Mouse (Mus musculus) left cerebral cortex, postnatal 4 days (tissue): Measurements from ENCODE around the gene Arap1. TPM values are rescaled to one million over a fixed set of nuclear protein-coding genes. Genes with fewer than 3 reads are reported as not detected.

Source experiments
- DNase-seq: peaks from one replicate; pipeline ENCODE4 v3.0.0-alpha.2; 2022
- intact Hi-C: fragments of 180-260 bp; cut with DNase I; formaldehyde crosslinking; loops from one replicate; pipeline ENCODE4 v1.15.1; 2025
- total RNA-seq, 2 experiments: library from RNA; stranded (reverse); gene quantifications; 2 replicates each; pipeline ENCODE4 v1.2.3; 2021

Gene Arap1
- 10 to 100 TPM; 21.1 to 21.9 TPM for total RNA-seq

DNA sequence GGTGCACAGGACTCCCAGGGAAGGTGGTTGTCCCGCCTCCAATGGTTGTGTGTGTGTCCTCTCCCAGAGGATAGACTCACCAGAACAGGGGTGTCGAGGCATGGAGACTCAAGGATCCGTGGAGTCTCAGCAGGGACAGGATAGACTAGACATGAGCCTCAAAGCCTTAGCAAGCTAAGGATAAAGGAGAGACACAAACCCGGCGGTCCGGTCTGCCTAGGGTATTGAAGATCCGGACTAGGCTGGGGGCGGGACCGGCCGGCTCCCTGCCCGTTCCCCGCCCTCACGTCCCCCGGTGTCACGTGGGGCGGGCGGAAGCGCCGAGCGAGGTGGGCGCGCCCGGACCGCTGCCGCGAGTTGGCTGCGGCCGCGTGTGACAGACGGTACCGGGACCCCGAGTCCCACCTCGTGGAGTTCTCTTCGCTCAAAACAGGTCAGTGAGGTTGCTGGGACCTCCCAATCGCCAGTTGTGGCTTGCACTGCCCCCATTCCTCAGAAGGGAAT, at the start of gene Arap1:
Arap1 (plus strand) TSS at position 301 of the 504 bp plus-strand sequence.
- DNase-seq: peak; percentile 50
- intact Hi-C loops: no loop called here

GRCm38 (mm10) chr7:101298375-101298774, 49.5 kb upstream of the Arap1 start:
- DNase-seq: no peak
- intact Hi-C loops: no loop called here

- intact Hi-C loops: no loop called here
- no peak for DNase-seq
Measured at GRCm38 (mm10) chr7:101301361-101301880, 46.4 kb upstream of the Arap1 start.

DNA sequence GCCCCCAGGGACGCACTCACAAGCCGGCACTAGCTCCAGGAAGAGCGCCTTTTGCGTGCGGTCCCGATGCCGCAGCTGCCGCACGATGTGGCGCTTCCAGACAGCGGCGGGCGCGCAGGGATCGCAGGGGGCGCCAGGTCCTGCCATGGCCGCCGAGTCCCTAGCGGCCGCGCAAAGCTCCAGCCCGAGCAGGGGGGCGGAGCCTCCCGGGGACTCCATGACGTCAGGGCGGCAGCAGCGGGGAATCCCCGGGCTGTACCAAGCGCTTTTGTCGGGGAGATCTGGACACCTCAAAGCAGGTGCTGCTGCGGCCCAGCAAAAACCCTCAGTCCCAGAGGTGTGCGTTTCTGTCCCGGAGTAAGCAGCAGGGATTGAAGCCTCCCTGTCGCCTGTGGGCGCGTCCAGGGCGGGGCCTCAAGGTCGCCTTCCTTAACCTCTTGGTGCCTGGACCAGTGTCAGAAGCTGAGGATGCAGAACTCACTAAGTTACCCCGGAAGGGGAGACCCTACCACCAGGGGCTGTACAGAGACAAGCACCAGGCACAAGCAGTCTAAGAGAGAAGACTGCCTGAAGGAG, 45.9 kb upstream of the Arap1 start, which contains the start of gene Atg16l2:
Atg16l2 (minus strand) TSS at position 371 of the 576 bp plus-strand sequence.
- intact Hi-C loops: no loop called here
- DNase-seq: peak; percentile 86

GRCm38 (mm10) chr7:101302691-101303090, 45.2 kb upstream of the Arap1 start:
- intact Hi-C loops: no loop called here
- DNase-seq: no peak

GRCm38 (mm10) chr7:101306841-101307240, 41.0 kb upstream of the Arap1 start:
- DNase-seq: no peak
- intact Hi-C loops: no loop called here

DNA sequence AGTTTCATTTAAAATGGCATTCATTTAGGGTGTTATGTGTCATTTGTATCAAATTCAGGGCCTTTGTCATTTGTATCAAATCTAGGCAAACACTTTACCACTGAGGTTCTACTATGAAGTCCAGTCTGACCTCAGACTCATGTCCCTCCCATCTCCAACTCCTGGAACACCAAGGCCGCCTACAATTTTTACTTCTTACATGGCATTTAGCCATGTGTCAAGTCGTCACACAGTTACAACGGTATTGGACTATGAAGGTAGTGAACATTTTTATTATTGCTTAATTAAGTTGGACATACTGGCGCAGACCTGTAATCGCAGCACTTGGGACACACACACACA, 37.9 kb upstream of the Arap1 start:
- intact Hi-C loops: loop anchor here (5.0 kb wide), 1 partner anchor 62 kb away; no protein-coding TSS in a partner anchor
- no peak for DNase-seq

DNA sequence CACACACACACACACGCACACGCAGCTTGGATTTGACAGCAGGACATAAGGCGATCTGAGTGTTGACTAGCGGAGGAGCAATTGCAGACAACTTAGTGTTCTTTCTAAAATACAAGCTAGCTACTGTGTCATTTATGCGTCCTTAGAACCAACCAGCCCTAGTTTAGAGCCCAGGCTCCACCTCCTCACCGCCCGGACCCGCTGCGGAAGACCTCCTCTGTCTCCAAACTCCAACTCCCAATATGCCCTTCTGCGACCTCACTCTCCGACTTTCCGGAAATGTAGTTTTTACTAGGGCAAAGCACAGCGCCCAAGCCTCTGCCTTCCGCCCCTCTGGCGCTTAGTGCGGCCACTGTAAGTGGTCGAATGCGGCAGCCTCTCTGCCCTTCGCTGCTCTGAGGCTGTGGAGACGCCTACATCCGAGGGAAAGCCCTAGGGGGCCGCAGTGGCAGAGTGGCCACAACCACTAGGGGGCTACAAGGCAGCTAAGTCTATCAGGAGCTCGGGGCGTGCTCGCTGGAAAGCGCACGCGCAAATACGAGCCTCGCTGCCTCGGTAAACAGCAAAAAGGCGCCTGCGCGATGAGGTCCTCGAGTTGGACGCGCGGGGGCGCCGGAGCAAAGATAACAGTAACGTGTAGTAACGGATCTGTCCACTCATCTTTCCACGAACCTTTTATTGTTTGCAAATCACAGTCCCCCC, 37.4 kb upstream of the Arap1 start:
- peak; percentile 99 for DNase-seq
- intact Hi-C loops: loop anchor here (5.0 kb wide), 1 partner anchor 62 kb away; no protein-coding TSS in a partner anchor

GRCm38 (mm10) chr7:101311061-101311460, 36.8 kb upstream of the Arap1 start:
- intact Hi-C loops: loop anchor here (5.0 kb wide), 1 partner anchor 61 kb away; no protein-coding TSS in a partner anchor
- DNase-seq: no peak

- intact Hi-C loops: loop anchor here (5.0 kb wide), 1 partner anchor 59 kb away; no protein-coding TSS in a partner anchor
- no peak for DNase-seq
Measured at GRCm38 (mm10) chr7:101313033-101313432, 34.8 kb upstream of the Arap1 start.

- intact Hi-C loops: loop anchor here (5.0 kb wide), 1 partner anchor 58 kb away; no protein-coding TSS in a partner anchor
- DNase-seq: no peak
Measured at GRCm38 (mm10) chr7:101314396-101314795, 33.5 kb upstream of the Arap1 start.

DNA sequence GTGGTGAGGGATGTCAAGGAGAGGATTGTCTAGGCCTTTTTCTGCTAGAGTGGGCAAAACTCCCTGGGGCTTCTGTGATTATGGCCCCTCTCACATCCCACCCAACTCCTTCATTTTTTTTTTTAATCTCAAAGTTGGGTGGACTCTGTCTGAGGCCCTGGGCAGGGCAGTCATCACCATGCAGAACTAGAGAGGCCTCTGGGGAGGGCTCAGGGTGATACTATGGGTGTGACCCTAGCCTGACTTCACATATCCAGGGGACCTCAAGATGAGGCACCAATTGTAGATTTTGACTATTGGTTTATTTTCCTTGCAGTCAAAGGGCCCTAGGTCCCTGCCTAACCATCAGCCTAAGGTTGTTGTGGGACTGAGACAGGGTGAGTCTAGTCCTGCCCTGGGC, 32.2 kb upstream of the Arap1 start:
- no peak for DNase-seq
- intact Hi-C loops: no loop called here

GRCm38 (mm10) chr7:101316591-101317001, 31.3 kb upstream of the Arap1 start:
- DNase-seq: no peak
- intact Hi-C loops: no loop called here

DNA sequence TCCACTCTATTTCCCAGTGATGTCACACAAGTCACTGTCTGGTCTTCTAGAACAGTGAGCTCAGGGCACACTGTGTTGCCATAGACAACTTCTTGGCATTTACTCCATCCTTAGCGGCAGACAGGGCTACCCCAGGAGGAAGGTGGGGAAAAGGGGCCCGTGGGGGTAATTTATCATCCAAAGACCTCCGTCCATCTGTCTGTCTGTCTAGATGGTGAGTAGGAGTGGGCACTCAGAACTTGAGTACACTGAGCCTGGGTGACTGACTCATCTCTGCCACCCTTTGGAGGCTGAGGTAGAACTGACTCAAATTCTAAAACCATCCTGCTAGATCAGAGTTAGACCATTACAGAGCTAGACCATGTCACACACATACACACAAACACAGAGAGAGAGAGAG, 30.9 kb upstream of the Arap1 start, which contains the start of gene Stard10:
Stard10 (plus strand) TSS at position 73 of the 400 bp plus-strand sequence.
- intact Hi-C loops: no loop called here
- no peak for DNase-seq

DNA sequence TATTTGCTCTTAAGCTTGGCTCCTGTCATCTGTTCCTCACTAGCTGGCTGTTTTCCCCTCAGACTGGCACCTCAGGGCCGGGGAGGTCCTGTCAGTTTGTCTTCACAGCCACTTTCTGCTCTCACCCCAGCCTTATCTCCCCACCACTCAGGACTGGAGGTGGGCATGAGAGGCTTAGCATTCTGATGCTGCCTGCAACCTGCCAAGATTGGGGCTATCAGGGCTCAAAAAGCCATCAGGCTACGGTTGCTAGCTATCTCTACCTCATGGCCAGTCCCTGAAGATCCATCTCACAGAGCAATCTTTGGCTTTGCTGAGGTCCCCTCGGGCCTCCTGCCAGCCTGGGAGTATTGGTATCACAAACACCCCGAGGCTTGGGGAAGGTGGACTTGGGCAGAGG, 29.0 kb upstream of the Arap1 start:
- no peak for DNase-seq
- intact Hi-C loops: no loop called here

DNA sequence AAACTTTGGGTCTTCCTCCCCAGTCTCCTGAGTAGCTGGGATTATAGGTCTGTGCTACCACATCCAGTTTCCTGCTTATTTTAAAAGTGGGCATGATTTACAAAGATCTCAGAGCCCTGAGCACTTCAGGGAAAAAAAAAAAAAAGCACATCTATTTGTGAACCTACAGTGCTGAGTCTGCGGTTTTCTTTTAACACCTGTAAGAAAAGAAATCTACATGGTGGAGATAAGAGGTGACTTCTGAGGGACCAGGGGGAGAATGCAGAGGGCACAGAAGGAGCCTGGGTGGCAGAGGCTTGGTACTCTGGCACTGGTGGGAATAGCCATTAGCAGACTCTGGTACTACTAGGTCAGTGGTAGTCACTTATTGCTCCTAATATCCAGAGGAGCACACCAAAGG, 28.1 kb upstream of the Arap1 start:
- no peak for DNase-seq
- intact Hi-C loops: no loop called here

DNA sequence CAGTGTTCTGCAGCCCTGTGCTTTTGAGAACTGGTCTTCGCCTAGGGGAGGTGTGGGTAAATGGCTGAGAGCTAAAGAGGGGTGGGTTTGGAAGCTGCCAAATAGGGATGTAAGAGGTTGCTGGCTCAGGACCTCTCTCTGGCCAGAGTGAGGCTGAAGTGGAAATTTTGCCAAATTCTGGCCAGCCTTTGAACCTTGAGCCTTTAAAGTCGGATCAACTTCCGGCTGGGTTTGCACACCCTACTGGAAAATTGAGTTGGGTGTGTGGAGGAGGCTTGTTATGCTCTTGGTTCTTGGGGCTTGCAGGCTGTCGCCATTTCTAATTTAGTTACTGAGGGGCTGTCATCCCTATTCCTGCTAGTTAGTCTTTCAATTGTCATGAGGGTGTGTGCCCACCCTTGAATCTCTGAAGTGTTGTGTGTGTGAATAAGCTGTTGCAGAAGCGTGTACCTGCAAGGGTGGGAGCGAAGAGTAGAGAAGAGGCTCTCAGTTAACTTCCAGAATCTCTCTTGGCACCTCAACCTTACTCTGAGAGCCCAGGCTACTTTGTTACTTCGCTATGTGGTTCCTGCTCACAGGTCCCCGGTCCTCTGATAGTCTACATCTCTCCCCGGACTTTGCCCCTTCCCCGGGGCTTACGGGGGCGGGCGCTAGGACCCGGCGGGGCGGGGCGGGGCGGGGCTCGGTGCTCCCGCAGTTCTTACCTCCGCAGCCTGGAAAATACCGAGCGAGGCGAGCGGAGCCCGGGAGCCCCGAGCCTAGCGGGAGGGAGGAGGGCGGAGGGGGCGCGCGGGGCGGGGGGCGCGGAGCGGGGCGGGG, 27.3 kb upstream of the Arap1 start:
- intact Hi-C loops: no loop called here
- peak; percentile 34 for DNase-seq

GRCm38 (mm10) chr7:101321218-101321827, 26.5 kb upstream of the Arap1 start:
- intact Hi-C loops: no loop called here
- DNase-seq: peak; percentile 34

GRCm38 (mm10) chr7:101323141-101323594, 24.7 kb upstream of the Arap1 start:
- peak; percentile 38 for DNase-seq
- intact Hi-C loops: no loop called here
